Mouse (Mus musculus): ENCODE data around the gene Ssh1. TPM values are rescaled to one million over a fixed set of nuclear protein-coding genes. Genes with fewer than 3 reads are reported as not detected.

Ssh1 gene
- polyA plus RNA-seq, 2 experiments = 12.0 to 24.6 TPM

DNA sequence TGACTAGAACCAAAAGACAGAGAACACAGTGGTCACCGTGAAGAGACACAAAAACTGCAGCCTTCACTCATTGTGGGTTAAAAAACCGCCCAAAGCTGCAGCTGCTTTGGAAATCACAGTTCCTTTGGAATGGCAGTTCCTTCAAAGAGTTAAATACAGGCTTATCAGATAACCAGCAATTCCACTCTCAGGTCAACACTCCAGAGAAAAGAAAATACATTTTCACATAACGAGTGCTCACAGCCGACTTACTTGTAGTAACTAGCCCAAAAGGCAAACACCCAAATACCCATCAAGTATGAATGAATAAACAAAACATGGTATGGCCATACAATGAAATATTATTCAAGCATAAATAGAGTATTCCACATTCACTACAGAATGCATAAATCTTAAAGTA is 88.7 kb downstream of the Ssh1 start:
- Histone ChIP-seq H3K36me3 (ENCODE audit: control insufficient read depth, insufficient read depth, low read length) (no peaks in the 10 kb centered on the region), H3K4me3 (replicated peaks; ENCODE audit: low read length) (no peak overlapping the region), H3K27me3 (ENCODE audit: control insufficient read depth, insufficient read depth, low read length) (no peaks in the 10 kb centered on the region), H3K9me3 (ENCODE audit: control insufficient read depth, low read length) (no peaks in the 10 kb centered on the region), H3K9ac (ENCODE audit: low read depth, low read length, severe bottlenecking) (no peak overlapping the region), H3K4me2 (replicated peaks; ENCODE audit: low read depth, low read length, severe bottlenecking) (no peak overlapping the region), H3K4me1 (ENCODE audit: control insufficient read depth, insufficient read depth, low read length) (peaks cover 12% of the 10 kb centered on the region), H3K27ac (replicated peaks; ENCODE audit: low read depth, low read length) (no peak overlapping the region)
- DNase-seq (ENCODE audit: low spot score) = no peak
- WGBS = 50% methylated on average over 4 of the region's 4 CpGs
- no peak for ATAC-seq (ENCODE audit: low FRiP score, low read depth)
- no peak for TF ChIP-seq POLR2A (IDR thresholded peaks at IDR 0.05; ENCODE audit: borderline replicate concordance, extremely low read depth, insufficient read depth, insufficient read length)

DNA sequence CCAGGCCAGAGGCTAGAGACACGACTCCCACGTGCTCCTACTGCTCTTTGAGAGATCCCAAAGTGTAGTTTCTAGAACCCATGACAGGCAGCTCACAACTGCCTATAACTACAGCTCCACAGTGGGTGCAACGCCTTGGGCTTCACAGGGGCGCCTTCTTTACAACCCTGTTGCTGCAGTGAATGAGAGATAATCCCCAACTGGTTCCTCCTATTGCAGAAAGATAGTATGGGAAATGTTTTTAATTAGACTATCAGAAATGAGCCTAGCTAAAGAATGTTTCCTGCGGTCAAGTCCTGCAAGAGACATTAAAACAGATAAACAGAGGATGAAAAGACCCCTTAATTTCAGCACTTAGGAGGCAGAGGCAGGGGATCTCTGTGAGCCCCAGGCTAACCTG is 90.7 kb downstream of the Ssh1 start:
- no peak overlapping the region for H3K9ac ChIP-seq (ENCODE audit: low read depth, low read length, severe bottlenecking)
- H3K4me3 ChIP-seq (replicated peaks; ENCODE audit: low read length) = no peak overlapping the region
- no peak overlapping the region for H3K4me2 ChIP-seq (replicated peaks; ENCODE audit: low read depth, low read length, severe bottlenecking)
- H3K36me3 ChIP-seq (ENCODE audit: control insufficient read depth, insufficient read depth, low read length) = no peaks in the 10 kb centered on the region
- TF ChIP-seq POLR2A (IDR thresholded peaks at IDR 0.05; ENCODE audit: borderline replicate concordance, extremely low read depth, insufficient read depth, insufficient read length) = no peak
- DNase-seq (ENCODE audit: low spot score) = no peak
- ATAC-seq (ENCODE audit: low FRiP score, low read depth) = no peak
- 76% methylated on average over 5 of the region's 5 CpGs for WGBS
- no peaks in the 10 kb centered on the region for H3K9me3 ChIP-seq (ENCODE audit: control insufficient read depth, low read length)
- H3K4me1 ChIP-seq (ENCODE audit: control insufficient read depth, insufficient read depth, low read length) = peaks cover 12% of the 10 kb centered on the region
- H3K27ac ChIP-seq (replicated peaks; ENCODE audit: low read depth, low read length) = no peak overlapping the region
- no peaks in the 10 kb centered on the region for H3K27me3 ChIP-seq (ENCODE audit: control insufficient read depth, insufficient read depth, low read length)

DNA sequence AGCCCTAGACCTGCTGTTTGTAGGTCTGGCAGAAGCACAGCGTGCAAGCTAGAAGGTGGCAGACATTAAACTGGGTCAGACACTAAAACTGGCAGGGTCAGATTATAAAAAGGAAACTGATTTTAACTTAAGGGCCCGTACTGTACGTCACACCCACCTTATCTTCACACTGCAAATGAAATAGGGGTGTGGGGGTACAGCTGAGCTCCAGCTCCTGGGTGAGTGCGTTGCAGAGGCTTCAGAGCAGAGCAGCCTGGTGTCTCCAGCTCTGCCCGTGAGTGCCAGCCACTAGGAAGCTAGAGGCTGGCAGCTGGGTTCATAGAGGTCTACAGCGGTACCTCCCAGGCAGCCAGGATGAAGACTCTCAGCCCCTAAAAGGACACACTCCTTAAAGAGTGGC is 91.7 kb downstream of the Ssh1 start:
- no peak for TF ChIP-seq POLR2A (IDR thresholded peaks at IDR 0.05; ENCODE audit: borderline replicate concordance, extremely low read depth, insufficient read depth, insufficient read length)

DNA sequence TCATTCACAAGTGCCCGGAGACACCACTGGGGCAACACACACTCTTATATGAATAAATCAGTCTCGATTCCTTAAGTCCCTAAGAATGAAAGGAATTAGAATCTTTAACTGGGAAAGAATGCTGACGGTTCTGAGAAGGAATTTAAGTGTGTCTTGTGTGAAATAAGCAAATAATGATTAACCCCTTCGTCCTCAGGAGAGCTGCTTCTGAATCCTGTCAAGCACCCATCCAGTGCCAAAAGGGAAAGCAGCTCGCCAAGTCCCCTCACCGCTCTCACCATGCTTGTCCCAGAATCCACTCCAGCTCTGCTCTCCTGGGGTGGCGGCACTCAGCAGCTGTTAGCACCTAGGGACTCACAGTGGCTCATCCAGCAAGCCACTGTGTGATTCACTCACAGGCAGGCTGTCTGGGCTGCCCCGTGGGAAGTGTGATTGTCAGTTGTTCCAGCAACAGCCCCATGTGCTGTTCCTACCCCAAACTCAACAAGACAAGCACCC is 92.6 kb downstream of the Ssh1 start:
- no peak for ATAC-seq (ENCODE audit: low FRiP score, low read depth)
- Histone ChIP-seq H3K4me2 (replicated peaks; ENCODE audit: low read depth, low read length, severe bottlenecking) (no peak overlapping the region), H3K27ac (replicated peaks; ENCODE audit: low read depth, low read length) (no peak overlapping the region), H3K27me3 (ENCODE audit: control insufficient read depth, insufficient read depth, low read length) (no peaks in the 10 kb centered on the region), H3K36me3 (ENCODE audit: control insufficient read depth, insufficient read depth, low read length) (no peaks in the 10 kb centered on the region), H3K9ac (ENCODE audit: low read depth, low read length, severe bottlenecking) (no peak overlapping the region), H3K4me3 (replicated peaks; ENCODE audit: low read length) (no peak overlapping the region), H3K4me1 (ENCODE audit: control insufficient read depth, insufficient read depth, low read length) (peaks cover 4% of the 10 kb centered on the region; the same call in 1 of the 2 replicates), H3K9me3 (ENCODE audit: control insufficient read depth, low read length) (no peaks in the 10 kb centered on the region)
- DNase-seq (ENCODE audit: low spot score) = no peak
- TF ChIP-seq POLR2A (IDR thresholded peaks at IDR 0.05; ENCODE audit: borderline replicate concordance, extremely low read depth, insufficient read depth, insufficient read length) = no peak
- WGBS = 42% methylated on average over 8 of the region's 8 CpGs

More for the DNA sequence above, 91.7 kb downstream of the Ssh1 start:
- Histone ChIP-seq H3K4me1 (ENCODE audit: control insufficient read depth, insufficient read depth, low read length) (peaks cover 7% of the 10 kb centered on the region), H3K36me3 (ENCODE audit: control insufficient read depth, insufficient read depth, low read length) (no peaks in the 10 kb centered on the region), H3K9ac (ENCODE audit: low read depth, low read length, severe bottlenecking) (no peak overlapping the region), H3K4me3 (replicated peaks; ENCODE audit: low read length) (no peak overlapping the region), H3K9me3 (ENCODE audit: control insufficient read depth, low read length) (no peaks in the 10 kb centered on the region), H3K27ac (replicated peaks; ENCODE audit: low read depth, low read length) (no peak overlapping the region), H3K4me2 (replicated peaks; ENCODE audit: low read depth, low read length, severe bottlenecking) (no peak overlapping the region), H3K27me3 (ENCODE audit: control insufficient read depth, insufficient read depth, low read length) (no peaks in the 10 kb centered on the region)
- WGBS = 73% methylated on average over 6 of the region's 6 CpGs
- ATAC-seq (ENCODE audit: low FRiP score, low read depth) = no peak
- DNase-seq (ENCODE audit: low spot score) = no peak

DNA sequence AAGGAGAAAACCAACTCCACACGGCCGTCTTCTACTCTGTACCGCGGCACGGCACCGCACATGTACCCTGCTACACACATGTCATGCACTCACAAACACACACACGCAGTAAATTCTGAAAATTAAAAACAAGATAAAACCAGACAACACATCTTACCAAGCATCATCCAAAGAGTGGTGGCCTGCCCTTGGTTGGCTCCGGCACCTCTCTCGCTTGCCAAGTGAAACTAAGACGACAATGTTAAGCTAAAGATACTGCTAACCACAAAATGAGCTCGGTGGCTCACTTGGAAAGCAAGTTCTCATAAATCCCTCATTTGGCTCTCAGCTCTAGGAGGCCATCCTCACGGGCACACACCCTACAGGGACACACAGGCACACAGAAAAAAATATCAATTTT is 94.2 kb downstream of the Ssh1 start:
- Histone ChIP-seq H3K4me3 (replicated peaks; ENCODE audit: low read length) (no peak overlapping the region), H3K4me2 (replicated peaks; ENCODE audit: low read depth, low read length, severe bottlenecking) (no peak overlapping the region)
- 87% methylated on average over 12 of the region's 12 CpGs for WGBS

DNA sequence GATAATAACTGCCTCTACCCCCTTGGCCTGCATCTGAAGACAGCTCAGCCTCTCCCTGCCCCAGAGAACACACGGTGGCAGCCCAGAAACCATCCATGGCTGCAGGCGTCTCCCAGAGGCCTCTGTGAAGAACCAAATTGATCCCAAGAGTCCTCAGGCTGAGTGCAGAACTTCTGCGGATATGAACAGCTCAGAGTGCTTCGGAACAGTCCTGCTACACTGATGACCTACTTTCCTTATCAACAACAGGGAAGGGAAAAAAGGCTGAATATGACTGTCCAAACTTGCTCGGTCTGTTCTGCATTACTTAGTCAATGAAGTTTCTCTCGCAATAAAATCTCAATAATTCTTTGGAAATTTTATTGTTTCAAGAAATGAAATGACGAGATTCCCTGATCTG is 101.7 kb downstream of the Ssh1 start:
- H3K27ac ChIP-seq (replicated peaks; ENCODE audit: low read depth, low read length) = no peak overlapping the region
- DNase-seq (ENCODE audit: low spot score) = no peak
- ATAC-seq (ENCODE audit: low FRiP score, low read depth) = no peak
- no peaks in the 10 kb centered on the region for H3K9me3 ChIP-seq (ENCODE audit: control insufficient read depth, low read length)
- no peak overlapping the region for H3K9ac ChIP-seq (ENCODE audit: low read depth, low read length, severe bottlenecking)
- H3K4me1 ChIP-seq (ENCODE audit: control insufficient read depth, insufficient read depth, low read length) = peaks cover 22% of the 10 kb centered on the region
- no peak overlapping the region for H3K4me2 ChIP-seq (replicated peaks; ENCODE audit: low read depth, low read length, severe bottlenecking)
- no peaks in the 10 kb centered on the region; the same call in 1 of the 2 replicates for H3K36me3 ChIP-seq (ENCODE audit: control insufficient read depth, insufficient read depth, low read length)
- TF ChIP-seq POLR2A (IDR thresholded peaks at IDR 0.05; ENCODE audit: borderline replicate concordance, extremely low read depth, insufficient read depth, insufficient read length) = no peak
- WGBS = 78% methylated on average over 7 of the region's 7 CpGs
- H3K4me3 ChIP-seq (replicated peaks; ENCODE audit: low read length) = no peak overlapping the region
- no peaks in the 10 kb centered on the region for H3K27me3 ChIP-seq (ENCODE audit: control insufficient read depth, insufficient read depth, low read length)

More for the DNA sequence above, 94.2 kb downstream of the Ssh1 start:
- Histone ChIP-seq H3K9me3 (ENCODE audit: control insufficient read depth, low read length) (no peaks in the 10 kb centered on the region), H3K4me1 (ENCODE audit: control insufficient read depth, insufficient read depth, low read length) (peaks cover 4% of the 10 kb centered on the region; the same call in 1 of the 2 replicates), H3K9ac (ENCODE audit: low read depth, low read length, severe bottlenecking) (no peak overlapping the region), H3K27ac (replicated peaks; ENCODE audit: low read depth, low read length) (no peak overlapping the region), H3K36me3 (ENCODE audit: control insufficient read depth, insufficient read depth, low read length) (no peaks in the 10 kb centered on the region; the same call in 1 of the 2 replicates), H3K27me3 (ENCODE audit: control insufficient read depth, insufficient read depth, low read length) (no peaks in the 10 kb centered on the region)
- DNase-seq (ENCODE audit: low spot score) (no peak), ATAC-seq (ENCODE audit: low FRiP score, low read depth) (no peak)
- TF ChIP-seq POLR2A (IDR thresholded peaks at IDR 0.05; ENCODE audit: borderline replicate concordance, extremely low read depth, insufficient read depth, insufficient read length) = no peak
